Mouse (Mus musculus) stomach, embryonic 14.5 days (tissue): ENCODE measurements around the gene Gpr19. TPM values are rescaled to one million over a fixed set of nuclear protein-coding genes. Genes with fewer than 3 reads are reported as not detected.

ENCODE experiments used
- ATAC-seq: fragments of 200-750 bp; cut with Nextera tagmentation; 2 replicates; pipeline ENCODE4 v1.8.0; 2017; ENCODE audit warnings: low read depth, moderate TSS enrichment; ENCODE audit not compliant: insufficient number of reproducible peaks, insufficient read depth, low FRiP score
- H3K27ac ChIP-seq: fragments of 300-500 bp; sonication (generic); 2 replicates; pipeline ENCODE4 v1.5.1; 2014; ENCODE audit warnings: mild to moderate bottlenecking, low read length, moderate library complexity, mixed read lengths
- H3K27me3 ChIP-seq: fragments of 300-500 bp; sonication (generic); 2 replicates; pipeline ENCODE4 v1.6.1; 2014; ENCODE audit warnings: low read length, control low read depth, mixed read lengths; ENCODE audit not compliant: control insufficient read depth, insufficient read depth
- H3K36me3 ChIP-seq: fragments of 300-500 bp; sonication (generic); 2 replicates; pipeline ENCODE4 v1.6.1; 2014; ENCODE audit warnings: mild to moderate bottlenecking, control low read depth, low read length, moderate library complexity, mixed read lengths; ENCODE audit not compliant: control insufficient read depth, insufficient read depth
- H3K4me1 ChIP-seq: fragments of 300-500 bp; sonication (generic); 2 replicates; pipeline ENCODE4 v1.6.1; 2014; ENCODE audit warnings: low read length, control low read depth, mixed read lengths; ENCODE audit not compliant: control insufficient read depth, insufficient read depth
- H3K4me2 ChIP-seq: fragments of 300-500 bp; sonication (generic); replicated peaks from 2 replicates; pipeline ENCODE4 v1.6.1; 2014; ENCODE audit warnings: low read depth, low read length, control low read depth
- H3K4me3 ChIP-seq: fragments of 300-500 bp; sonication (generic); 2 replicates; pipeline ENCODE4 v1.5.1; 2014; ENCODE audit warnings: low read depth, low read length, control low read depth
- H3K9ac ChIP-seq: fragments of 300-500 bp; sonication (generic); replicated peaks from 2 replicates; pipeline ENCODE4 v1.6.1; 2014; ENCODE audit warnings: low read depth, mild to moderate bottlenecking, control low read depth, low read length, moderate library complexity, mixed read lengths
- H3K9me3 ChIP-seq: fragments of 300-500 bp; sonication (generic); 2 replicates; pipeline ENCODE4 v1.6.1; 2016; ENCODE audit warnings: low read depth, low read length, control low read depth; ENCODE audit not compliant: control insufficient read depth
- WGBS: fragments of 180-500 bp; shearing (Covaris S2); extraction: QIAGEN DNeasy Blood & Tissue Kit; methylation state at CpG from one replicate; pipeline ENCODE4 v1.1.7; 2014; 5-methylcytosine and 5-hydroxymethylcytosine counted together
- polyA plus RNA-seq: library from polyadenylated mRNA; unstranded; fragments of >200 nt; fragmentation: Nextera tagmentation; extraction: Ambion mirVana; gene quantifications from 2 replicates; pipeline ENCODE4 v1.2.1, GENCODE M21; 2014

Gene Gpr19
- polyA plus RNA-seq, 1 experiment from 2014 or later, result 12.3 TPM

GRCm38 (mm10) chr6:134903891-134904884 is 5.8 kb upstream of the Gpr19 start:
- H3K4me1 ChIP-seq, result no peaks in the 10 kb centered on the region
- no peak for ATAC-seq
- no peak overlapping the region for H3K4me3 ChIP-seq
- no peak overlapping the region for H3K27ac ChIP-seq
- no peak overlapping the region for H3K4me2 ChIP-seq
- WGBS, result 87% methylated on average over 10 of the region's 10 CpGs
- no peaks in the 10 kb centered on the region for H3K27me3 ChIP-seq
- no peaks in the 10 kb centered on the region for H3K36me3 ChIP-seq
- H3K9me3 ChIP-seq, result no peaks in the 10 kb centered on the region
- H3K9ac ChIP-seq, result no peak overlapping the region

GRCm38 (mm10) chr6:134903368-134903767 is 5.0 kb upstream of the Gpr19 start:
- H3K4me2 ChIP-seq, result no peak overlapping the region
- no peaks in the 10 kb centered on the region for H3K9me3 ChIP-seq
- 85% methylated on average over 4 of the region's 4 CpGs for WGBS
- no peak overlapping the region for H3K9ac ChIP-seq
- no peaks in the 10 kb centered on the region for H3K36me3 ChIP-seq
- H3K27ac ChIP-seq, result no peak overlapping the region
- H3K4me1 ChIP-seq, result no peaks in the 10 kb centered on the region
- no peak for ATAC-seq
- H3K4me3 ChIP-seq, result no peak overlapping the region
- no peaks in the 10 kb centered on the region for H3K27me3 ChIP-seq

GRCm38 (mm10) chr6:134897443-134898094 is 809 bp downstream of the Gpr19 start:
- H3K27ac ChIP-seq, result peak overlapping the region; percentile 100
- H3K36me3 ChIP-seq, result no peaks in the 10 kb centered on the region; the same call in 1 of the 2 replicates
- H3K9me3 ChIP-seq, result no peaks in the 10 kb centered on the region
- peak overlapping the region; percentile 56 for H3K4me3 ChIP-seq
- 0 out of 2 replicates have a peak, but pooled peaks cover 5% of the 10 kb centered on the region for H3K4me1 ChIP-seq
- peak; percentile 93 for ATAC-seq
- H3K4me2 ChIP-seq, result peak overlapping the region; percentile 48
- H3K9ac ChIP-seq, result peak overlapping the region; percentile 74
- WGBS, result under 1% methylated on average over 38 of the region's 38 CpGs
- no peaks in the 10 kb centered on the region for H3K27me3 ChIP-seq

- no peaks in the 10 kb centered on the region for H3K27me3 ChIP-seq
- peak overlapping the region; percentile 56 for H3K4me3 ChIP-seq
- no peaks in the 10 kb centered on the region for H3K9me3 ChIP-seq
- no peak for ATAC-seq
- H3K27ac ChIP-seq, result no peak overlapping the region; the same call in 1 of the 2 replicates
- H3K36me3 ChIP-seq, result no peaks in the 10 kb centered on the region; the same call in 1 of the 2 replicates
- peak overlapping the region; percentile 48 for H3K4me2 ChIP-seq
- 0 out of 2 replicates have a peak, but pooled peaks cover 5% of the 10 kb centered on the region for H3K4me1 ChIP-seq
- H3K9ac ChIP-seq, result peak overlapping the region; percentile 74; the same call in 1 of the 2 replicates
- WGBS, result 39% methylated on average over 15 of the region's 15 CpGs
Observed at GRCm38 (mm10) chr6:134896570-134897436, 1.6 kb downstream of the Gpr19 start.

- H3K36me3 ChIP-seq, result no peaks in the 10 kb centered on the region; the same call in 1 of the 2 replicates
- no peak overlapping the region for H3K27ac ChIP-seq
- no peak overlapping the region for H3K9ac ChIP-seq
- H3K4me1 ChIP-seq, result no peaks in the 10 kb centered on the region; the same call in 1 of the 2 replicates
- no peak overlapping the region for H3K4me3 ChIP-seq
- no peak overlapping the region for H3K4me2 ChIP-seq
- 78% methylated on average over 7 of the region's 7 CpGs for WGBS
- H3K27me3 ChIP-seq, result no peaks in the 10 kb centered on the region
- no peak for ATAC-seq
- no peaks in the 10 kb centered on the region for H3K9me3 ChIP-seq
Observed at GRCm38 (mm10) chr6:134890436-134890835, 7.9 kb downstream of the Gpr19 start.

GRCm38 (mm10) chr6:134889763-134890162 is 8.6 kb downstream of the Gpr19 start:
- no peaks in the 10 kb centered on the region for H3K9me3 ChIP-seq
- no peak for ATAC-seq
- H3K4me2 ChIP-seq, result no peak overlapping the region
- no peaks in the 10 kb centered on the region for H3K27me3 ChIP-seq
- no peak overlapping the region for H3K4me3 ChIP-seq
- no peak overlapping the region for H3K27ac ChIP-seq
- H3K4me1 ChIP-seq, result no peaks in the 10 kb centered on the region; the same call in 1 of the 2 replicates
- no peak overlapping the region for H3K9ac ChIP-seq
- 78% methylated on average over 1 of the region's 1 CpGs for WGBS
- no peaks in the 10 kb centered on the region; the same call in 1 of the 2 replicates for H3K36me3 ChIP-seq

- no peak overlapping the region for H3K4me3 ChIP-seq
- H3K4me1 ChIP-seq, result no peaks in the 10 kb centered on the region; the same call in 1 of the 2 replicates
- ATAC-seq, result 0 out of 2 replicates have a peak, but pooled peaks have one; percentile 14
- no peak overlapping the region for H3K9ac ChIP-seq
- no peak overlapping the region; the same call in 1 of the 2 replicates for H3K4me2 ChIP-seq
- no peaks in the 10 kb centered on the region for H3K27me3 ChIP-seq
- no peaks in the 10 kb centered on the region for H3K9me3 ChIP-seq
- 0 out of 2 replicates have a peak overlapping the region, but pooled peaks have one; percentile 15 for H3K27ac ChIP-seq
- 4% methylated on average over 4 of the region's 4 CpGs for WGBS
- no peaks in the 10 kb centered on the region for H3K36me3 ChIP-seq
Observed at GRCm38 (mm10) chr6:134888563-134889017, 9.8 kb downstream of the Gpr19 start.
